Mouse (Mus musculus): ENCODE measurements around the gene Dnase1.

DNA sequence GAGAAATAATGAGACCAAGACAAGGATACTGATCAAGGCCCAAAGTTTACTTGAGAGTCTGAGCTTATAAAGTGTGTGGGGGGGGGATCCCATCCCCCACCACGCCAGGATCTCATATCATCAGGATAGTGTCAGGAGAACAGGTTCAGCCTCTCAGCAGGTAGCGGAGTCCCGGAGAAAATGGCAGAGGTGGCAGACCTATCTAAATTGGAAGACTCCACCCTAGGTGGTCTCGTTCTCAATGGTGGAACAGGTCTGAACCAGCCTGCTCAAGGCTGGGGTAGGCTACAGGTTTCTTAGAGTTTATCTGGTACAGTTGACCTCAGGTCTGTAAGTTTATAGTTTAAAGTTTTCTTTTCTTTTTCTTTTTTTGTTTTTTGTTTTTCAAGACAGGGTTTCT lies 14.0 kb upstream of the Dnase1 start:
- TF ChIP-seq GATA1 (IDR thresholded peaks at IDR 0.05; ENCODE audit: low read length) = no peak
- no peak for TF ChIP-seq TAL1 (IDR thresholded peaks at IDR 0.05; ENCODE audit: low read length)
